Mouse (Mus musculus): ENCODE measurements around the gene Trpm3.
A peak's percentile ranks its signal among the peaks of the same experiment; 100 is the strongest.
"Not testable (repeated sequence)": the region's sequence is repeated elsewhere in the genome, so short reads cannot be mapped to it uniquely, and the experiment has no call there.

Trpm3 gene

DNA sequence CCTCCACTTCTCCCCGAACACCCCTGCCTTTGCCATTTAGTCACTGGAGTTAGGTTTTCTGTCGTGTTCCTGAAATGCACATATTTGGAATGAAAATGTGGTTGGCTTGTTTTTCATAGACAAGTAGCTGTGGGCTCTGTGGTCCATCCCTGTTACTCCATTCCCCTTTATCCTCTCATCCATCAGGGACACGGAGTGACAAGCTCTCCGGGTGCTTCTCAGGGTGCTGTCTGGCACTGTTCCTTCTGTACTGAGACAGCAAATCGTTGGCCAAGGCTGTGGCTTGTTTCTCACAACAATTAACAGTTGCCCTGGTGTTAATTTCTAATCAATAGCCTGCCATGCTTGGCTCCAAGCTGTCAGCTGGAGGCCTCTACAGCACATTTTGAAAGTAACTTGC is 838.7 kb downstream of the Trpm3 start:
- no peak for DNase-seq (ENCODE audit: low read depth)

DNA sequence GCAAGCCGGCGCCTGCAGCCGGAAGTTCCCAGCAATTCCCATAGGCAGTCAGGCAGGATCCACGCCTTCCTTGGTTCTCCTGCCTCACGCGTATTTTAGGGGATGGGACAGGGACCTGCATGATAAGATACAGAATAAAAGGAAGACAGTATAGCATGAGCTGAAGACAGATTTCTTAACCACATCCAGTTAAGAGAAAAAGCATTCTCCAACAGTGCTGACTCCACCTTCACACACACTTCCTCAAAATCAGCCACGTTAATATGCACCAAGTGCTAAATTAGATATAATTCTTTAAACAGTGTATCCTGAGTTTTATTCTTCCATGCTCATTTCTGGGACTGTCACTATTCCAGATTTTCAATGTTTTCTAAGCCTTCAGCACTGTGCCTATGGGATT is 839.9 kb downstream of the Trpm3 start:
- DNase-seq (ENCODE audit: low read depth): no peak

DNA sequence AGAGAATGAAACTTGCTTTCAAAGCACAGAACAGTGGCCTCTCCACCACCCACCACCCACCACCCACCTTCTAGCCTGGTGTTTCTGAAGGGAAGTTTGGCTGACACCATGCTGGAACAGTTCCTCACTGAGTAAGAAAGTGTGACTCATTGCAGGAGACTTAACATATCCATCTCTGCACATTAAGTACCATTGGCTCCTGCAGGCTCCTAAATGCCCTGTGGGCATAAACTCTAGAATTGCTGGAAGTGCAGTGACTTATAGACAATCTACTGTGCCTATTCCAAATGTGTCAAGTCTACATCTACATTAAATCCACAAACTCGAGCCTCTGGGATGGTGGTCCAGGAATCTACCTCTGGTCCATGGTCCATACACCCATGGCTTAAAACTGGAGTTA is 840.3 kb downstream of the Trpm3 start:
- DNase-seq (ENCODE audit: low read depth): no peak

DNA sequence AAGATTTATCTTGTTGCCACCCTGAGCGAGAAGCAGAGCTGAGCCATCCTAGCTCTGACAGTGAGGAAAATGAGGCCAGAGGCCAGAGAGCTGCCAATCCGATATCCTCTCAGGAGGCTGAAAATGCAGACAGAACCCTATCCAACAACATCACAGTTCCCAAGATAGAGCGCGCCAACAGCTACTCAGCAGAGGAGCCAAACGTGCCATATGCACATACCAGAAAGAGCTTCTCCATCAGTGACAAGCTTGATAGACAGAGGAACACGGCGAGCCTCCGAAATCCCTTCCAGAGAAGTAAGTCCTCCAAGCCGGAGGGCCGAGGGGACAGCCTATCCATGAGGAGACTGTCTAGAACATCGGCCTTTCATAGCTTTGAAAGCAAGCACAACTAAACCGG is 849.1 kb downstream of the Trpm3 start:
- no peak for DNase-seq (ENCODE audit: low read depth)

DNA sequence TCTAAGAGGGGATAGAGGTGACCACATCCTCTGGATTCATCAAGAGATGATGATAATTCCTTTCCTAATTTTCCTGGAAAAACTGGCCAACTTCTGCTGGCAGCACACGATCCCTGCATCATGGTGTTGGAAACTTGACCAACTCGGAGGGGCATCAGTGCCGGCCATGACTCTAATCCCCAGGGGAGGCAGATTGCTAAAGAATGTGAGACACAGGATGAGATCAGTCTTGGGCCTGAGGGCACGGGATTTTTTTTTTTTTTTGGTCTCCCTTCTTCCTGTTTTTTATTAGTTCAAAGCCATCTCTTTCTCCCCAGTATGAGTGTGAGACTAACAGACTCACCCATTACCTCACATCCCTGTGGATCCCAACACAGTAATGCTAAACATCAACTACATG is 855.1 kb downstream of the Trpm3 start:
- DNase-seq (ENCODE audit: low read depth): no peak

DNA sequence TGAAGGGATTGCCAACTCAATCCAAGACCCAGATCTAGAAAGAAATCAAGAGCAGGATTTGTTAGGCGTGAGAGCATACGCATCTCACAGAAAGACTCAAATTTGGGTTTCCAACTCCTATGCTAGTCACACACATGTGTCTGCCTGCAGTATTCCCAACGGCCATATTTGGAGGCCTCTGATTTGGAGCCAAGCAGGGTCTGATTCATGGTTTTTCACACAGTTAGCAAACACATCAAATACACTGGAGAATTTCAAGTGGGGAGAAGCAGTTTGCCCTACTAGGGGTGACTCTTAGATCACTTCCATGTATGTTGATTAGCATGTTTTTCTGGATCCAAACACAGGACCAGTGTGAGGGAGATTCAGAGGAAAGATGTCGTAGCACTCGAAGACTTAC is 855.7 kb downstream of the Trpm3 start:
- no peak for DNase-seq (ENCODE audit: low read depth)

DNA sequence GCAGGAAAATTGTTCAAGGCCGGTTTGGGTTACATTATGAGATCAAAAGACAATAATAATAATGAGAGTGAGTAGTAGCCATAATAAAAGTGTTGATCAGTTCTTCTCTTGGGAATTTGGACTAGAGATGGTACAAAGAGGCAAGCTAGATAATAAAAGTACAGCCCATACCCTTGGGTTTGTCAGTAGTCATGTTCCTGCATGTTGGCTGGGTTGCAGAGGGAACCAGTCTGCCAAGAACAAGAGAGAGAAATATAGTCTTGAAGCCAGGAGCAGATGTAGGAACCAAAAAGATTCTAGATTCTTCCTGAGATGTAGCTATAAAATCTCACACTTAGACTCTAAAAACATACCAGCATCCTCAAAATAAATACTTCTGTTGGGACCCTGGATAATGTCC is 861.4 kb downstream of the Trpm3 start:
- no peak for DNase-seq (ENCODE audit: low read depth)

DNA sequence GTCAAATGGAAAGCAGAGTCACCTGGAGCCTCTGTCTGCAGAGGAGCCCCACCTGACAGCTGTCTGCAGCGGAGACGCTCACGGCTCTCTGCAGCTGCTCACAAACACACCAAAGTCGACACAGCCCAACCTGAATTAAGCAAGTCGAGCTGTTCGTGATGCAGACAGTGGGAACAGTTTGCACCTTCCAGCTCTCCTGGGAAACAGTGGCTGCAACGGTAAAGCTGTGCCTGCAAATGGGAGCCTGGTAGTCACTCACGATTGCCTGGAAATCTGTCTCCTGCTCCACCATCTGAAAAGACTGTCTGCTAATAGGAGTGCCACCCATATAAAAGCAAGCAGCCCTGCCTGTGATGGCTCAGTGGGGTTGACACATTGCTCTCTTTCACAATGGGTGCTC is 865.0 kb downstream of the Trpm3 start:
- no peak for DNase-seq (ENCODE audit: low read depth)

DNA sequence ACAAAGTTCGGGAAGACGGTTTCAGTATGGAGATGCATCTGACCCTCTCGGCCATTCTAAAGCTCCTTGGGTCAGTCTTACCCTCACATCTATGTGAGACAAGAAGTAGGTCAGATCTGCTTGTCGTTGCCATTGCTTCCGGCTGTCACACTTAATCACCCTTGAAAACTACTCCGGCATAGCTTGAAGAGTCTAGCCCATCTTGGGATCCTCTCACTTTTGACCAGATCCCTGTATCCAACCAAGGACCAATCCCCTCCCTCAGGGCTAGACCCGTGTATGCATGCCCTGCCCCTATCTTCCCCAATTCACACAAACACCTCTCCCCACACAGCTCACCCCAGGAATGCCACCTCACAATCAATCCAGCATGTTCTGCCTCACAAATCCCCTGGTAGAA is 867.0 kb downstream of the Trpm3 start:
- no peak for DNase-seq (ENCODE audit: low read depth)

DNA sequence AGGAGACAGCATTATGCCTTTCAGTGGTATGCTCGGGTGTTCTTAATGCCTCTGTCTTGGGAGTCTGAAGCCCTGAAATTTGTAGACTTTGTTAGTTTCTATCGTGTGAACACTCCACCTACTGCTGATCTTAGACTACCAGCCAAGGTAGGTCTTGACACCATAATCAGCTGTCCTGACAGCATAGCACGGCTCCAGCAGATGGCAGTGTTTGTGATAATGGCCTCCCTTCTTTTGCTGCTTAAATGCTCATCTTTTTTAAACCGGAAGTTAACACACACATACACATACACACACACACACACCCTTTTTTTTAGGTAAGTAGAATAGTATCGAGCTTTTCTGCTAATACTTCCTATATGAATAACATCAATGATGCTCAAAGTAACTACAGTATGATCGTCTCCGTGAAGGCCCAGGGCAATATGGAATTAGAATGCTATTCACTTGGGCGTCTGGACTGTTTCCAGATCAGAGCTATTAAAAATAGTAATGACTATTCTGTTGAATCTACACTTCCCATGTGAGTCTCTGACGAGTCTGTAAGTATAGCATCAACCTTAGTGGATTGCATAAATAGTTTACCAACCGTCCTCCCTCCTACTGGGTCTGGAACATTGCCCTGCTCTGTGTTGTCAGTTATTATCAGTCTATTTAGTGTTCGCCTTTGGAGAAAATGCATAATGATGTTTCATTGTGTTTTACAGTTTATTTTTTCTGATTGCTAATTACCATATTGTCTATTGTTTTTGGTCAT is 867.8 kb downstream of the Trpm3 start:
- DNase-seq (ENCODE audit: low read depth): no peak

DNA sequence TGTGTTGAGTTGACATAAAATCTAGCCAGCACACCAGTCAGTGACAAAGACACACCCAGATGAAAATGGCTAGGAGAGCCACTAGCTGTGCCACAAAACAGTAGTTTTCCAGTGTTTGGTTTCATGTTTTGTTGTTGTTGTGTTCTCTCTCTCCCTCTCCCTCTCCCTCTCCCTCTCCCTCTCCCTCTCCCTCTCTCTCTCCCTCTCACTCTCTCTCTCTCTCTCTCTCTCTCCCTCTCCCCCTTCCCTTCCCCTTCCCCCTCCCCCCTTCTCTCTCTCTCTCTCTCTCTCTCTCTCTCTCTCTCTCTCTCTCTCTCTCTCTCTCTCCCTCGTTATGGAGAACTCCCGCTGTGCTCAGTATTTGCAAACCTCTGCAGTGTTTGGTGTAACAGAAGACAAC is 874.8 kb downstream of the Trpm3 start:
- DNase-seq (ENCODE audit: low read depth): no peak

DNA sequence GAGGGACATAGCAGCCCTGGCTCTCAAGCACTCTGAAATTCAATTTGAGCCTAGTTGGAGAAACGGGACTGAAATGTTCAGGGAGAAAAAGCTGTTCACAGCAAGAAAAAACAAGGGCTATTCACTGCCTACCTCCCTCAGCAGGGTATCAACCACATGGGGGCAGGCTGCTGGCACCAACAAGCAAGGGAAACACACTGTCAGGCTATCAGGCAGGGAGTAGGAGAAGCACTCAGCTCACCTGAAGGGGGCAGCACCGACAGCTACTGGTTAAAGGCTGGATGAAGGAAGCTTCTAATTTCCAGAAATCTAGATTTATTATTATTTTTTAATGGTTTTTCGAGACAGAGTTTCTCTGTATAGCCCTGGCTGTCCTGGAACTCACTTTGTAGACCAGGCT is 876.7 kb downstream of the Trpm3 start:
- DNase-seq (ENCODE audit: low read depth): no peak

DNA sequence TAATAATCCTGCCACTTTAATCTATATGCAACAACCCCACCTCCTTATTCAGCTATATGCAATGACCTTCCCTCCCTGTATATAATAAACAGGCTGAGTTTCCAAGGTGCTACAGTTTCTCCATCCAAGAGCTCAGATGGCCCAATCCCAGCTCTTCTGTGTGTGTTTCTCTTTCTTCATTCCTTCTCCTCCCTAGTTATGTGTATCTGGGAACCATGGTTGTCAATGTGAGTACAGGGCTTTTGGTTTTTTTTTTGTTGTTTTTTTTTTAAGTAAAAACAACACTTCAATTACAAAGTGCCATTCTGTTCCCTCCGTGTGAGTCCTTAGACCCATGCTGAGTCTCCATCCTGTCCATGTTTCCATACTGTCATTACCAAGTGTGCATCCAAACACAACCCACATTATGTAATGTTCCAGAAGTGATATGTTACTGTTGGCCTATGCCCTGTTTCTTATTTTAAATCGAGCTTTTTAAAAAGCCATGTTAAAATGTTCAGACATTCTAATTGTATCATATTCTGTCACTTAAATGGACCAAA is 879.4 kb downstream of the Trpm3 start:
- DNase-seq (ENCODE audit: low read depth): no peak

DNA sequence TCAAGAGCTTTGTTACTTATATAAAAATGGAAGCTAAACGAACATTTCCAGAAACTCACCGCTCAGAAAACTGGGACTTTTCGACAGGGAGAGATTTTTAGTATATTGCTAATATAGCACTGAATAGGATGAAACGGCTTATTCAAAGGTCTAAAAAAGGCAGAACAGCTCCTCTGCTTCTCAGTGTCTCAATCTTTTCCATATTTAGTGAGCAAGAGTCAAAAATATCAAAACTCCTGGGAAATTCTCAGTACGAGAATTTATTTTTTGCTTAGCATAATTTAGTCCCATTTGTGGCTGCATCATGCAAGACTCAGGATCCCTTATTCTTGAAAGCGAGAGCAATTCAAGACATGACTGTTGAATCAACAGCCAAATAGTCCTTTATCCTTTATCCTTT is 884.1 kb downstream of the Trpm3 start:
- DNase-seq (ENCODE audit: low read depth): no peak

DNA sequence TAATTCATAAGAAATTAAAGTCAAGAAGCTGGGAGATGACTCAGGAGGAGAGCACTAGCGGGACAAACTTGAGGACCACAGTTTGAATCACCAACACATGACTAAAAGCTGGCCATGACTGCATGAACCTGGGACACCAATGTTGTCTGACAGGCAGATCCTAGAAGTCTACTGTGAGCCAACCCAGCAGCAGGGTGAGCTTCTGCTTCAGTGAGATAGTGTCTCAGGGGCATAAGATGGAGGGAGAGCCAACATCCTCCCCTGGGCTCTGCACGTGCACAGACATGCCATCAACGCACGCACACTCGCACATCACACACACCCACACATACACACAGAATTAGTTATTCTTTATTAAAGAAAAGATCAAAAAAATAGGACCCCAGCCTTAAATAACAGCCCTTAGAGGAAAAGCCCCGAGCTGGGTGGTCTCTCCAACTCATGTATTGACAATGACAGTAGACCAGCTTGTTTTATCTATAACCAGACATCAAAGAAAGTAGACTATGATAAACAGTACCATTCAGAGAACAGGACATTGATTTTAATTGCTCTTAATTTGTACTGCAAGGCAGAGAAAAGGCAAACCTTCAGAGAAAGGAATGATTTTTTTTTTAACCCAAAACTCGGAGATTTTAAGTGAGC is 884.6 kb downstream of the Trpm3 start:
- no peak for DNase-seq (ENCODE audit: low read depth)

DNA sequence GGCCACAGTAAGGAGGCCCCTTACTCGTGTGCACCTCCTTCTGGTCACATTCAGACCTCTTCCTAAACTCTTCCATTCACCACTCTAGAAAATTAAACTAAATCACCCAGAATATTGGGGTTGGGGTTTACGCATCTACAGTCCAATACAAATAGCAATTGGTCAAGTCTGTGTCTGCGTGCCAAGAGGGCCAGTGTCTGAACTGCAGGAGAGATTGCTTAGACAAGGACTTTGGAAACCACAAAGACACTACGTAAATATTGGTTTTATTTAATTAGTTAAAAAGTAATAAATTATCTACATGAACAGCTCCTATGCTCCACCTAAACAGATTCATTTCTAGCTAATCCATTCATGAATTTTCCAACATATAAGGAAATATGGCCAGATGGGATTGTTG is 886.0 kb downstream of the Trpm3 start:
- no peak for DNase-seq (ENCODE audit: low read depth)

DNA sequence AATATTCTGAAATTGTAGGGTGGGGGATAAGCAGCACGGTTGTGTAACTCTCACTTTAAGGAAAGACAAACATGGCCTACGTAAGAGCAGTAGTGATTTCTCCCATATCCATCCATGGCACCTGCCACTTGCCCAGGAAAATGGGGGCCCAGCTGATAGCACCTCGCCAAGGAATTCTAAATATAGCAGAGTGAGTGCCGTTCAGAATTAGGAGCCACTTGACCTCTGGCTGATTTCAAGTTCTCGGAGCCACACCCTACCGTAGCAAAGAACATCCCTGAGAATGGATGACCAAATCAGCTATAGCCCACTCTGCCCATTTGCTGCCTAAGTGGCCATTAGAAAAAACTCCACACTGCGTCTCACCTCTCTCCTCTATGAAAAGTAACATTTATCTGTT is 887.6 kb downstream of the Trpm3 start:
- DNase-seq (ENCODE audit: low read depth): no peak

DNA sequence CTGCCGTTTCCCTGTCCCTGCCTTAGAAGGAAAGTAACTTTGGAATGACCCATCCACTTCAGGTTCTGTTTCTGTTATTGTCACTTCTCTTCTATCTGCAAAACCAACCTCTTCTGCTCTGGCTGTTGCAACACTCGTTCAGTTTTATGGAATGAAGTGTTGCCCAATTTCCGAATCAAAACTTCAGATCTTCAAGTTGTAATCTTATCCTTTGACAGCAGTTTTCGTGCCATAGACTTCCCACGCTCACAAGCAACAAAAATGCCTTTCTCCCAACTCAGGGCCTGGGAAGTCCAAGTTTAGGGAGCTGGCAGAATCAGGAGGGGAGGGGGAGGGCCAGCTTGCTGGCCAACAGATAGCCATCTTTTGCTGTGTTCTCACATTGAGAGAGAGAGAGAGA is 889.4 kb downstream of the Trpm3 start:
- DNase-seq (ENCODE audit: low read depth): peak; percentile 96

DNA sequence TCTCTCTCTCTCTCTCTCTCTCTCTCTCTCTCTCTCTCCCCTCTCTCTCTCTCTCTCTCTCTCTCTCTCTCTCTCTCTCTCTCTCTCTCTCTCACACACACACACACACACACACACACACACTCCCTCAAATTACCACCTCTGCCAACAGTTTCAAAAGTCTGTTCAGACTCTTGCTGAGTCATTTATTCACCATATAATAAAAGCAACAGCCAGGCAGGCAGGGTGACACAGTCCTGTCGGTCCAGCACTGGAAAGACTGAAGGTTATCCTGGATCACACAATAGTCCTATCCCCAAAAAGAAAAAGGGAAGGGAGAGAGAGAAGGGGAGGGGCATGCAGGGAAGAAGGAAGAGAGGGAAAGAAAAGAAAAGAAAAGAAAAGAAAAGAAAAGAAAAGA is 894.5 kb downstream of the Trpm3 start:
- not testable (repeated sequence) for DNase-seq (ENCODE audit: low read depth)

DNA sequence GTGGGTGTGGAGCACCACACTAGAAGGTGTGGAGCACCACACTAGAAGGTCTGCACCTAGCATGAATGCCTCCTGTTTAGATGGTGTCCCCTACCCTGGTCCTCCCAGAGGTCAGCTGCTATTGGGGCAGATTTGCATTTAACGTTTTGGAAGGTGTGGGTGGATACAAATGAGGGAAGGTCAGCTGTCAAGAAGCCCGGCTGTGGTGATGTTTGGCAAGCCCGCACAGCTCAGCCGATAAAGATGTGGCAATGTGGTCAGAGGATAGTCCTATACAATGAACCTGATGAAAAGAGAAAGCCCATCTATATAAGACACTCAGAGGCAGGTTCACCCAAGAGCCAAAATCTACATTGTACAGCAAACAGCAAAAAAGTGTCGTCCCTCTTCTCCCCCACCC is 895.3 kb downstream of the Trpm3 start:
- DNase-seq (ENCODE audit: low read depth): no peak

DNA sequence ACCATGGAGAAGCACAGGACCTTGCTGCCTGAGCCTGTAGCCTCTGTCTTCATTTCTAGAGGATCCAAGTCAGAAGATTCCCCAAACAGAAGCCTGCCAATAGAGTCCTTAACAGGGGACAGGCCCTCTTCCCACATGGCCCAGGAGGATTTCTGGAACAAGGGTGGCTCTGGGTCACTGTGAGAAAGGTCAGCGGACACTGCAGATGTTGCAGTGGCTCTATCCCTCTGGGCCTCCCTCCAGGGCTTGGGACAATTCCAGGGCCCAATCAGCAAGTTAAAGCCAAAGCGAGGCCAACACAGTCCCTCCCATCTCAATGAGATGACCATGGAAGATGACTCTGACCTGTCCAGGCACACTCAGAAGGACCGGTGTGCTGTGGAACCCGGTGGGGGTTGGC is 896.1 kb downstream of the Trpm3 start:
- DNase-seq (ENCODE audit: low read depth): no peak

DNA sequence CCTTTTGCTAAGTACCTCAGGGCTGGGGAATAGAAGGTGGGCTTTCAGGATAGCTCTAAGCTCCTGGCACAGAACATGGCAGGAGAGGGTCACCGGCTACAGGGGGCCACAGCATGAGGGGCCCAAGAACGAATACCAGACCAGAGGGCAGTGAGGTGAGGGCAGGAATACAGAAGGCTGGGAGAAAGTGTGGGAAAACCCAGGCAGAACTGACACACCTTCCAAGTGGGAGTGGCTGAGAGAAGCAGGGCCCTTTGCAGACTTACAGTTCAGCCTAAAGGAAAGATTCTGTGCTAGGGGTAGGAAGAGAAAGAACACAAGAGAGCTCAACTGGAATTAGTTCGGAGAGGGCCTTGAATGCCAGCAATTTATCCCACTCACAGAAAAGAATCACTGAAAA is 896.9 kb downstream of the Trpm3 start:
- no peak for DNase-seq (ENCODE audit: low read depth)

DNA sequence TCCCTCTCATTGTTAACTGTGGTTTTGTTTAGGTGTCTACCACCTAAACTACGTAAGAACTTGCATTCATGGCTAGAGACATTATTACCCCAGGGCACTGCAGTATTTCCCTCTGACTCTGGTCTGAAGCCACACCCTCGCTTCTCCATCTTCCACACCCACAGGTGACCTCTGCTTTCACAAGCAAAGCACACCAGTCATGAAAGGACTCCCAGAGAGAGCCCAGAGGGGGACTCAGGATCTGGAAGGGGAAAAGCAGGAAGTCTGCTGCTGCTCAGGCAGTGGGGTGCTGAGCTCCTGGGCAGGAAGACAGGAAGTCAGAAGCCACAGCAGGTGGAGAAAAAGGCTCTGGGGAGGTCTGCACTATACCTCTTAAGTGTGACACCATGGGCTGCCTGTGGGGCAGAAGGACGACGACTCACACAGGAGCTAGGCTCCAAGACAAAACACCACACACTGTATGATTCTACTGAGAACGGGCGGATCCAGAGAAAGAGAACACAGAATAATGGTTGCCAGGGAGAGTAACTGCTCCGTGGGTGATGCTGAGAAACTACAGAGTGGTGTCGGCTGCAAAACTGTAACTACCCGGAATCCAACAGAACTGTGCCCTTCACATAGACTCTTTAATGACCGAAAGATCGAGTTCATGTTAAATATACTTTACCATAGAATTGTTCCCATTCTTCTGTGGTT is 898.1 kb downstream of the Trpm3 start:
- DNase-seq (ENCODE audit: low read depth): no peak

Data from fibroblast of lung, adult 2 months (primary cell).